In genomic region chr10:102507386-102507785, GRCm38 (mm10) we compare ENCODE assay signal across 12 mouse cellular contexts. TPM values are rescaled to one million over a fixed set of nuclear protein-coding genes. Genes with fewer than 3 reads are reported as not detected.
"Had no signal": no experiment of that assay in that cellular context is flagged by ENCODE, and none has a peak within 500 bp of the region (broad histone marks: within the 10 kb centered on the region; RNA-seq: fewer than 3 reads in every experiment).

No protein-coding gene starts in this region.

- ATAC-seq: midbrain, embryonic 16.5 days had no signal

- H3K27me3 ChIP-seq: kidney, embryonic 15.5 days; midbrain, embryonic 12.5 days; neural tube, embryonic 13.5 days had no signal

- H3K4me3 ChIP-seq: kidney, embryonic 15.5 days; left cerebral cortex, adult 2 months; midbrain, embryonic 12.5 days; neural tube, embryonic 13.5 days had no signal

- H3K4me1 ChIP-seq: neural tube, embryonic 13.5 days had no signal

- H3K9ac ChIP-seq: kidney, embryonic 15.5 days; liver, embryonic 14.5 days; midbrain, embryonic 12.5 days; neural tube, embryonic 13.5 days had no signal

- H3K36me3 ChIP-seq: kidney, embryonic 15.5 days; midbrain, embryonic 12.5 days; neural tube, embryonic 13.5 days had no signal

- H3K4me2 ChIP-seq: kidney, embryonic 15.5 days; midbrain, embryonic 12.5 days; neural tube, embryonic 13.5 days had no signal

- DNase-seq: kidney, postnatal 14 days; liver; lung, adult 18-20 months; retina, postnatal 1 day; right cerebral cortex, postnatal 4 days; thymus, postnatal 4 days had no signal

- H3K27ac ChIP-seq: kidney, embryonic 15.5 days; left cerebral cortex, adult 2 months; liver, embryonic 14.5 days; midbrain, embryonic 12.5 days; neural tube, embryonic 13.5 days had no signal

- H3K9me3 ChIP-seq: kidney, embryonic 15.5 days; midbrain, embryonic 12.5 days; neural tube, embryonic 13.5 days had no signal

RNA-seq across cellular contexts. Expression of gene Nts, which starts 17.1 kb away (rescaled TPM):
- polyA plus RNA-seq: liver, embryonic 14.5 days had no signal
